Mouse (Mus musculus) liver, embryonic 15.5 days (tissue): ENCODE measurements around the gene Ypel4. TPM values are rescaled to one million over a fixed set of nuclear protein-coding genes. Genes with fewer than 3 reads are reported as not detected.

Source experiments
- ATAC-seq: fragments of 200-750 bp; cut with Nextera tagmentation; 2 replicates; pipeline ENCODE4 v1.8.0; 2017; ENCODE audit warnings: moderate number of reproducible peaks, mild to moderate bottlenecking, moderate library complexity; ENCODE audit not compliant: insufficient read depth
- H3K27ac ChIP-seq: fragments of 300-500 bp; sonication (generic); replicated peaks from 2 replicates; pipeline ENCODE4 v1.5.1; 2015; ENCODE audit warnings: mild to moderate bottlenecking, inconsistent platforms
- H3K27me3 ChIP-seq: fragments of 300-500 bp; sonication (generic); 2 replicates; pipeline ENCODE4 v1.6.1; 2015; ENCODE audit warnings: mild to moderate bottlenecking, inconsistent platforms
- H3K36me3 ChIP-seq: fragments of 300-500 bp; sonication (generic); replicated peaks from 2 replicates; pipeline ENCODE4 v1.6.1; 2015; ENCODE audit warnings: moderate library complexity, mild to moderate bottlenecking, inconsistent platforms
- H3K4me1 ChIP-seq: fragments of 300-500 bp; sonication (generic); replicated peaks from 2 replicates; pipeline ENCODE4 v1.6.1; 2015; ENCODE audit warnings: inconsistent platforms
- H3K4me2 ChIP-seq: fragments of 300-500 bp; sonication (generic); 2 replicates; pipeline ENCODE4 v1.6.1; 2015; ENCODE audit warnings: moderate library complexity, mild to moderate bottlenecking, inconsistent platforms
- H3K4me3 ChIP-seq: fragments of 300-500 bp; sonication (generic); replicated peaks from 2 replicates; pipeline ENCODE4 v1.5.1; 2015; ENCODE audit warnings: mild to moderate bottlenecking, inconsistent platforms
- H3K9ac ChIP-seq: fragments of 300-500 bp; sonication (generic); 2 replicates; pipeline ENCODE4 v1.6.1; 2015; ENCODE audit warnings: moderate library complexity, mild to moderate bottlenecking, inconsistent platforms
- H3K9me3 ChIP-seq: fragments of 300-500 bp; sonication (generic); replicated peaks from 2 replicates; pipeline ENCODE4 v1.6.1; 2016; ENCODE audit warnings: inconsistent platforms
- WGBS: fragments of 180-500 bp; shearing (Covaris S2); methylation state at CpG from one replicate; pipeline ENCODE4 v1.1.7; 2015; ENCODE audit warnings: mixed read lengths; ENCODE audit not compliant: insufficient replicate concordance; 5-methylcytosine and 5-hydroxymethylcytosine counted together
- polyA plus RNA-seq: library from polyadenylated mRNA; unstranded; fragments of >200 nt; fragmentation: Nextera tagmentation; extraction: Ambion mirVana; gene quantifications from 2 replicates; pipeline ENCODE4 v1.2.1, GENCODE M21; 2015

Ypel4 gene
- polyA plus RNA-seq, 1 experiment from 2014 or later, result 66.9 TPM

GRCm38 (mm10) chr2:84761840-84762239 is 28.0 kb downstream of the Ypel4 start:
- H3K27me3 ChIP-seq, result peaks cover 33% of the 10 kb centered on the region
- no peaks in the 10 kb centered on the region for H3K36me3 ChIP-seq
- H3K4me1 ChIP-seq, result peaks cover 3% of the 10 kb centered on the region; the same call in 1 of the 2 replicates
- no peaks in the 10 kb centered on the region for H3K9me3 ChIP-seq
- no peak overlapping the region for H3K4me2 ChIP-seq
- 52% methylated on average over 1 of the region's 1 CpGs for WGBS
- no peak overlapping the region for H3K4me3 ChIP-seq
- no peak; the same call in 1 of the 2 replicates for ATAC-seq
- H3K9ac ChIP-seq, result no peak overlapping the region
- no peak overlapping the region for H3K27ac ChIP-seq

- Histone ChIP-seq H3K9ac (no peak overlapping the region), H3K4me3 (no peak overlapping the region), H3K4me1 (peaks cover under 1% of the 10 kb centered on the region; the same call in 1 of the 2 replicates), H3K36me3 (no peaks in the 10 kb centered on the region), H3K27ac (no peak overlapping the region), H3K27me3 (peaks cover 36% of the 10 kb centered on the region), H3K4me2 (no peak overlapping the region), H3K9me3 (no peaks in the 10 kb centered on the region)
- no peak for ATAC-seq
- WGBS, result 34% methylated on average over 4 of the region's 4 CpGs
Observed at GRCm38 (mm10) chr2:84762295-84762694, 28.4 kb downstream of the Ypel4 start.

GRCm38 (mm10) chr2:84762818-84763217 is 29.0 kb downstream of the Ypel4 start:
- Histone ChIP-seq H3K9me3 (no peaks in the 10 kb centered on the region), H3K4me3 (no peak overlapping the region), H3K27me3 (peaks cover 41% of the 10 kb centered on the region), H3K36me3 (no peaks in the 10 kb centered on the region), H3K9ac (no peak overlapping the region), H3K27ac (no peak overlapping the region), H3K4me2 (no peak overlapping the region), H3K4me1 (no peaks in the 10 kb centered on the region)
- no peak for ATAC-seq
- 15% methylated on average over 1 of the region's 1 CpGs for WGBS

GRCm38 (mm10) chr2:84770501-84770900 is 36.6 kb downstream of the Ypel4 start:
- WGBS, result 58% methylated on average over 6 of the region's 6 CpGs
- H3K4me1 ChIP-seq, result no peaks in the 10 kb centered on the region

GRCm38 (mm10) chr2:84772454-84772853 is 38.6 kb downstream of the Ypel4 start:
- H3K27me3 ChIP-seq, result peaks cover 82% of the 10 kb centered on the region
- no peaks in the 10 kb centered on the region for H3K9me3 ChIP-seq
- H3K4me2 ChIP-seq, result no peak overlapping the region
- 51% methylated on average over 4 of the region's 4 CpGs for WGBS
- no peak for ATAC-seq
- H3K9ac ChIP-seq, result no peak overlapping the region
- H3K4me3 ChIP-seq, result no peak overlapping the region
- H3K4me1 ChIP-seq, result no peaks in the 10 kb centered on the region
- peaks cover 3% of the 10 kb centered on the region; the same call in 1 of the 2 replicates for H3K36me3 ChIP-seq
- no peak overlapping the region for H3K27ac ChIP-seq

More at GRCm38 (mm10) chr2:84770501-84770900, 36.6 kb downstream of the Ypel4 start:
- ATAC-seq, result no peak
- Histone ChIP-seq H3K9me3 (no peaks in the 10 kb centered on the region), H3K4me2 (no peak overlapping the region), H3K27me3 (peaks cover 74% of the 10 kb centered on the region), H3K9ac (no peak overlapping the region), H3K27ac (no peak overlapping the region), H3K4me3 (no peak overlapping the region), H3K36me3 (peaks cover 3% of the 10 kb centered on the region; the same call in 1 of the 2 replicates)

GRCm38 (mm10) chr2:84773195-84773594 is 39.3 kb downstream of the Ypel4 start:
- ATAC-seq, result no peak
- peaks cover 3% of the 10 kb centered on the region; the same call in 1 of the 2 replicates for H3K36me3 ChIP-seq
- H3K27me3 ChIP-seq, result peaks cover 86% of the 10 kb centered on the region
- no peaks in the 10 kb centered on the region for H3K9me3 ChIP-seq
- 65% methylated on average over 5 of the region's 5 CpGs for WGBS
- no peak overlapping the region for H3K9ac ChIP-seq
- H3K4me2 ChIP-seq, result no peak overlapping the region
- H3K27ac ChIP-seq, result no peak overlapping the region
- no peaks in the 10 kb centered on the region for H3K4me1 ChIP-seq
- no peak overlapping the region for H3K4me3 ChIP-seq

- Histone ChIP-seq H3K9ac (no peak overlapping the region; the same call in 1 of the 2 replicates), H3K4me1 (no peaks in the 10 kb centered on the region), H3K36me3 (peaks cover 3% of the 10 kb centered on the region; the same call in 1 of the 2 replicates), H3K27me3 (peaks cover 89% of the 10 kb centered on the region), H3K4me2 (peak overlapping the region; percentile 45), H3K27ac (0 out of 2 replicates have a peak overlapping the region, but pooled peaks have one; percentile 38), H3K4me3 (peak overlapping the region; percentile 40), H3K9me3 (no peaks in the 10 kb centered on the region)
- peak; percentile 74 for ATAC-seq
- WGBS, result 19% methylated on average over 15 of the region's 15 CpGs
Observed at GRCm38 (mm10) chr2:84774751-84775150, 40.9 kb downstream of the Ypel4 start.

GRCm38 (mm10) chr2:84775241-84775640 is 41.4 kb downstream of the Ypel4 start, which contains the start of gene Serping1:
Serping1 (minus strand) TSS chr2:84775444.
- Histone ChIP-seq H3K27ac (0 out of 2 replicates have a peak within 1 kb of the TSS, but pooled peaks have one; percentile 41), H3K9ac (no peak within 1 kb of the TSS; the same call in 1 of the 2 replicates), H3K27me3 (peaks cover 86% of the 10 kb centered on the region), H3K4me3 (peak within 1 kb of the TSS; percentile 40), H3K36me3 (no peaks in the 10 kb centered on the region; the same call in 1 of the 2 replicates), H3K9me3 (no peaks in the 10 kb centered on the region), H3K4me2 (peak within 1 kb of the TSS; percentile 45), H3K4me1 (no peaks in the 10 kb centered on the region)
- ATAC-seq, result peak; percentile 75
- 55% methylated on average over 9 of the region's 9 CpGs for WGBS

- Histone ChIP-seq H3K36me3 (no peaks in the 10 kb centered on the region; the same call in 1 of the 2 replicates), H3K9ac (no peak overlapping the region), H3K27me3 (peaks cover 83% of the 10 kb centered on the region), H3K4me2 (no peak overlapping the region), H3K4me1 (no peaks in the 10 kb centered on the region), H3K4me3 (no peak overlapping the region), H3K9me3 (no peaks in the 10 kb centered on the region), H3K27ac (0 out of 2 replicates have a peak overlapping the region, but pooled peaks have one; percentile 41)
- WGBS, result 61% methylated on average over 6 of the region's 6 CpGs
- no peak for ATAC-seq
Observed at GRCm38 (mm10) chr2:84775665-84776064, 41.8 kb downstream of the Ypel4 start.

GRCm38 (mm10) chr2:84777706-84778105 is 43.8 kb downstream of the Ypel4 start:
- H3K27ac ChIP-seq, result no peak overlapping the region
- no peaks in the 10 kb centered on the region for H3K4me1 ChIP-seq
- no peak overlapping the region for H3K4me2 ChIP-seq
- no peak overlapping the region for H3K9ac ChIP-seq
- 59% methylated on average over 3 of the region's 3 CpGs for WGBS
- no peak overlapping the region for H3K4me3 ChIP-seq
- no peaks in the 10 kb centered on the region; the same call in 1 of the 2 replicates for H3K36me3 ChIP-seq
- H3K27me3 ChIP-seq, result peaks cover 74% of the 10 kb centered on the region
- H3K9me3 ChIP-seq, result no peaks in the 10 kb centered on the region
- no peak for ATAC-seq

GRCm38 (mm10) chr2:84779210-84779609 is 45.4 kb downstream of the Ypel4 start:
- WGBS, result 32% methylated on average over 6 of the region's 6 CpGs
- Histone ChIP-seq H3K9ac (no peak overlapping the region), H3K36me3 (no peaks in the 10 kb centered on the region), H3K4me1 (no peaks in the 10 kb centered on the region), H3K4me3 (no peak overlapping the region), H3K27me3 (peaks cover 63% of the 10 kb centered on the region), H3K27ac (no peak overlapping the region), H3K4me2 (no peak overlapping the region), H3K9me3 (no peaks in the 10 kb centered on the region)
- ATAC-seq, result no peak
